In the genomic region with DNA sequence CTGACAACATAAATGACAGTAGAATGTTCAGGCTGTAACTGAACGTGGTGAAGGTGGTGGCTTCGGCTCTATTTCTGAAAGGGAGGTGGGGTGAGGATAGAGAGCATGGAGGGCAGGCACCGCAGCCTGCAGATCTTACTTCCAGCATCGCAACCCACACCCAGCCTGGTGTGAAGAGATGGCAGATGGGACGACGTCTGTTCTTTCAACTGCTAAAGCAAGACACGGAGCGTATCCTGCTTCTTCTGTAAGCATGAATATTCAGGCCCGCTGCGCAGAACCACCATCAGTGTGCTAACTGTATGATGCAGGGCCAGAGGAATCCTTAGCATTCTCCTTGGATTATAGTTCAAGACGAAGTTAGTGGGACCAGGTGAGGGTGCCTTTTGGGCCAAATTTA, we compare ENCODE assay signal across 12 mouse cellular contexts.
A peak's percentile ranks its signal among the peaks of the same experiment; 100 is the strongest.
DNase-seq lines count a peak whose midpoint lies in the region; ATAC-seq and TF ChIP-seq lines count a peak whose summit lies in the region.
"Had no signal": no experiment of that assay in that cellular context is flagged by ENCODE, and none has a peak within 500 bp of the region (broad histone marks: within the 10 kb centered on the region; RNA-seq: fewer than 3 reads in every experiment).

No protein-coding gene starts in this region.

- no peak for ATAC-seq in embryonic facial prominence, embryonic 13.5 days (ENCODE audit: insufficient number of reproducible peaks, insufficient read depth, low FRiP score, low TSS enrichment, low read depth)
- ATAC-seq: intestine, embryonic 16.5 days had no signal

- no peak overlapping the region for H3K9ac ChIP-seq in embryonic facial prominence, embryonic 13.5 days
- H3K9ac ChIP-seq: heart, embryonic 13.5 days; liver, embryonic 15.5 days had no signal

- 59% methylated on average over 11 of the region's 11 CpGs for WGBS in embryonic facial prominence, embryonic 13.5 days
- WGBS in embryonic facial prominence, embryonic 10.5 days: 88% methylated on average over 11 of the region's 11 CpGs

- H3K4me3 ChIP-seq in embryonic facial prominence, embryonic 13.5 days: no peak overlapping the region
- no peak overlapping the region for H3K4me3 ChIP-seq in embryonic facial prominence, embryonic 10.5 days
- H3K4me3 ChIP-seq in layer of hippocampus, adult 2 months: no peak overlapping the region
- H3K4me3 ChIP-seq: heart, embryonic 13.5 days; liver, embryonic 15.5 days had no signal

- H3K4me2 ChIP-seq in embryonic facial prominence, embryonic 13.5 days: no peak overlapping the region
- H3K4me2 ChIP-seq: liver, embryonic 15.5 days had no signal

- DNase-seq in embryonic facial prominence, embryonic 10.5 days (ENCODE audit: low spot score): no peak
- DNase-seq in cerebellum, postnatal 14 days: peak; percentile 55 to 65
- DNase-seq in layer of hippocampus, adult 2 months (ENCODE audit: low spot score in 2 of 2): peak; percentile 90
- peak; percentile 85 to 88 for DNase-seq in left cerebral cortex, postnatal 36 days (ENCODE audit: low spot score in 2 of 2)
- DNase-seq in spleen, postnatal 10 days (ENCODE audit: low spot score in 2 of 2): no peak
- no peak for DNase-seq in Muller cell, postnatal 12 days (ENCODE audit: inconsistent ontology term)
- no peak for DNase-seq in adrenal gland, postnatal 10 days
- DNase-seq: retina, postnatal 1 day had no signal

- H3K27me3 ChIP-seq in embryonic facial prominence, embryonic 13.5 days: no peaks in the 10 kb centered on the region
- H3K27me3 ChIP-seq in embryonic facial prominence, embryonic 10.5 days (replicated peaks; ENCODE audit: low read depth, poor library complexity, severe bottlenecking): no peaks in the 10 kb centered on the region
- H3K27me3 ChIP-seq: heart, embryonic 13.5 days; liver, embryonic 15.5 days had no signal

- peak overlapping the region; percentile 39; the same call in 1 of the 2 replicates for H3K27ac ChIP-seq in embryonic facial prominence, embryonic 13.5 days
- H3K27ac ChIP-seq in embryonic facial prominence, embryonic 10.5 days (replicated peaks): no peak overlapping the region
- peak overlapping the region; percentile 73 for H3K27ac ChIP-seq in layer of hippocampus, adult 2 months
- H3K27ac ChIP-seq: heart, embryonic 13.5 days; liver, embryonic 15.5 days had no signal

- H3K4me1 ChIP-seq in embryonic facial prominence, embryonic 13.5 days: peaks cover 49% of the 10 kb centered on the region
- peaks cover 34% of the 10 kb centered on the region for H3K4me1 ChIP-seq in embryonic facial prominence, embryonic 10.5 days
- H3K4me1 ChIP-seq: liver, embryonic 15.5 days had no signal

- no peak for TF ChIP-seq CTCF in layer of hippocampus, adult 2 months (conservative IDR thresholded peaks at IDR 0.05)

- no peaks in the 10 kb centered on the region for H3K36me3 ChIP-seq in embryonic facial prominence, embryonic 13.5 days
- H3K36me3 ChIP-seq in embryonic facial prominence, embryonic 10.5 days (replicated peaks): peaks cover 8% of the 10 kb centered on the region; the same call in 1 of the 2 replicates
- H3K36me3 ChIP-seq: heart, embryonic 13.5 days; liver, embryonic 15.5 days had no signal

- intact Hi-C loops in left cerebral cortex, postnatal 36 days (cut with DNase I): loop anchor here (5.0 to 10.0 kb wide), 2 partner anchors 43 to 205 kb away; no protein-coding TSS in a partner anchor

- H3K9me3 ChIP-seq in embryonic facial prominence, embryonic 13.5 days: no peaks in the 10 kb centered on the region
- no peaks in the 10 kb centered on the region for H3K9me3 ChIP-seq in embryonic facial prominence, embryonic 10.5 days
- H3K9me3 ChIP-seq: heart, embryonic 13.5 days; liver, embryonic 15.5 days had no signal

Comparison
In these comparisons a context has a peak if more than half of its experiments do, and no peak if none do; other contexts are left out.
1. DNase-seq: peak in cerebellum, postnatal 14 days (2 of 2), layer of hippocampus, adult 2 months (2 of 2) and left cerebral cortex, postnatal 36 days (2 of 2); none in embryonic facial prominence, embryonic 10.5 days (single experiment), spleen, postnatal 10 days (0 of 2), Muller cell, postnatal 12 days (single experiment) and adrenal gland, postnatal 10 days (single experiment).